12 mouse cellular contexts compared by ENCODE assay signal in the genomic region with DNA sequence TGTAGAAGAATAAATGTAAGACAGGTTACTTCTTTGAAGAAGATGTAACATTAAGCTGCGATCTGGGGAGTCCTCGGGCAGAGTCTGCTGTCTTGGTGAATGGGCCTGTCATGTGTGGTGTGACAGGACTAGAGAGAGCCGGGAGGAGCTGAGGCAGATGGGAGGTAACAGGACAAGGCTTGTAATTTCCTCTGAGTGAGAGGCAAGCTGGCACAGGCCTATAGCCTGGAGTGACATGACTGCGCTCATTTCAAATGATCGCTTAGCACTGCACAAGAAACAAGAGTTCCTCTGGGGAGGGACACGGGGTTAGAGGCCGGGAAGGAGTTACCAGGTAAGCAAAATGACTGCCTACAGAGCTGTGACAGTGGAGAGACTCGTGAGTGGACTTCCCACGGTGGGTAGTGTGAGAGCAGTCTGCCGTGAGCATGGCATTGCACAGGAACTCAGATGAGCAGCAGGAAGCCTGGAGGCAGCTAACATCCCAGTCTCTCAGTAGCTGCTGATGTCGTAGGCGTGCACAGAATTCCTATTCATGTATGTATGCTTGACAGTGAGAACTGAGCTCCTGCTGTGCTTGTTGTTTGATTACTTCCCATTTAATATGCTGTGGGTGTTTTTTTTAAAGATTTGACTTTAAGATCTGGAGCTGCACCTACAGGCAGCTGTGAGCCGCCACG. TPM values are rescaled to one million over a fixed set of nuclear protein-coding genes. Genes with fewer than 3 reads are reported as not detected.
DNase-seq lines count a peak whose midpoint lies in the region; ATAC-seq lines count a peak whose summit lies in the region.
"Had no signal": no experiment of that assay in that cellular context is flagged by ENCODE, and none has a peak within 500 bp of the region (broad histone marks: within the 10 kb centered on the region; RNA-seq: fewer than 3 reads in every experiment).

No protein-coding gene starts in this region.

- no peaks in the 10 kb centered on the region for H3K9me3 ChIP-seq in hindbrain, embryonic 15.5 days

- peak; percentile 64; the same call in 1 of the 2 replicates for ATAC-seq in hindbrain, embryonic 15.5 days (ENCODE audit: low FRiP score, low read depth)

- 47% methylated on average over 14 of the region's 14 CpGs for WGBS in hindbrain, embryonic 15.5 days

- H3K9ac ChIP-seq in hindbrain, embryonic 15.5 days: no peak overlapping the region

- intact Hi-C loops in left cerebral cortex, postnatal 10 days (cut with DNase I): no loop called here

- no peaks in the 10 kb centered on the region for H3K27me3 ChIP-seq in hindbrain, embryonic 15.5 days

- H3K27ac ChIP-seq in hindbrain, embryonic 15.5 days (replicated peaks): 0 out of 2 replicates have a peak overlapping the region, but pooled peaks have one; percentile 39

- H3K4me3 ChIP-seq in hindbrain, embryonic 15.5 days: no peak overlapping the region

- peak; percentile 15 for DNase-seq in embryo, embryonic 11 days
- DNase-seq in embryo, embryonic 10 days (ENCODE audit: low spot score): no peak
- DNase-seq in urinary bladder, adult 18-20 months (ENCODE audit: low spot score in 2 of 2): peak; percentile 44 to 49
- DNase-seq in urinary bladder, adult 2 months (ENCODE audit: low spot score): no peak
- DNase-seq in thymus, postnatal 10 days (ENCODE audit: low spot score in 2 of 2): no peak
- DNase-seq in adrenal gland, postnatal 36 days: no peak
- no peak for DNase-seq in left cerebral cortex, postnatal 10 days (ENCODE audit: extremely low spot score in 1 of 2, low spot score in 2 of 2)
- DNase-seq: kidney, adult 11 months; lung, adult 2 months; right cerebral cortex, postnatal 14 days had no signal

- H3K36me3 ChIP-seq in hindbrain, embryonic 15.5 days: no peaks in the 10 kb centered on the region

- H3K4me1 ChIP-seq in hindbrain, embryonic 15.5 days (replicated peaks): peaks cover 9% of the 10 kb centered on the region

- no peak overlapping the region for H3K4me2 ChIP-seq in hindbrain, embryonic 15.5 days

RNA-seq across cellular contexts. Expression of gene Slc10a6, which starts 32.6 kb away (rescaled TPM):
- 7.5 and 7.9 TPM in 2 replicates for polyA plus RNA-seq in urinary bladder, adult 2 months (2012; rRNA removed)
- 0.36 and 0.41 TPM in 2 replicates for polyA plus RNA-seq in hindbrain, embryonic 15.5 days (2015; fragmentation: Nextera tagmentation; extraction: Ambion mirVana)
- total RNA-seq in adrenal gland, postnatal 36 days (2021): 1 to 10 TPM; 1.0 to 3.6 TPM
- total RNA-seq in left cerebral cortex, postnatal 10 days (2021): under 1 TPM in 1 of 2 experiments, not detected in 1; 0.15 TPM
- total RNA-seq: left cerebral cortex, adult 18-20 months had no signal

RNA-seq across cellular contexts. Expression of gene 1700016H13Rik, which starts 59.2 kb away (rescaled TPM):
- 0.24 and 0.43 TPM in 2 replicates for polyA plus RNA-seq in urinary bladder, adult 2 months (2012; rRNA removed)
- polyA plus RNA-seq in hindbrain, embryonic 15.5 days (2015; fragmentation: Nextera tagmentation; extraction: Ambion mirVana): 0.13 and 0.21 TPM in 2 replicates
- total RNA-seq in adrenal gland, postnatal 36 days (2021): not detected
- not detected for total RNA-seq in left cerebral cortex, postnatal 10 days (2021)
- total RNA-seq: left cerebral cortex, adult 18-20 months had no signal

Comparison
In these comparisons a context has a peak if more than half of its experiments do, and no peak if none do; other contexts are left out.
1. DNase-seq: peak in embryo, embryonic 11 days (single experiment) and urinary bladder, adult 18-20 months (2 of 2); none in embryo, embryonic 10 days (single experiment), urinary bladder, adult 2 months (single experiment), thymus, postnatal 10 days (0 of 2), adrenal gland, postnatal 36 days (0 of 2) and left cerebral cortex, postnatal 10 days (0 of 2).